Mouse (Mus musculus) small intestine, adult 2 months (tissue): ENCODE data around the gene Gm19935. TPM values are rescaled to one million over a fixed set of nuclear protein-coding genes. Genes with fewer than 3 reads are reported as not detected.
A peak's percentile ranks its signal among the peaks of the same experiment; 100 is the strongest.

ENCODE experiments used
- H3K27ac ChIP-seq: fragments of 200-500 bp; 2 replicates; pipeline ENCODE4 v1.5.1; 2012; ENCODE audit warnings: low read depth, low read length, control low read depth, inconsistent platforms; ENCODE audit not compliant: insufficient read depth
- H3K27me3 ChIP-seq: fragments of 200-500 bp; 2 replicates; pipeline ENCODE4 v1.6.1; 2012; ENCODE audit warnings: mild to moderate bottlenecking, moderate library complexity, low read length, inconsistent platforms; ENCODE audit not compliant: control insufficient read depth, insufficient read depth
- H3K36me3 ChIP-seq: fragments of 200-500 bp; 2 replicates; pipeline ENCODE4 v1.6.1; 2012; ENCODE audit warnings: mild to moderate bottlenecking, low read length, control low read depth, inconsistent platforms; ENCODE audit not compliant: control insufficient read depth, insufficient read depth
- H3K4me1 ChIP-seq: fragments of 200-500 bp; 2 replicates; pipeline ENCODE4 v1.6.1; 2012; ENCODE audit warnings: low read length, inconsistent platforms, mixed read lengths; ENCODE audit not compliant: control insufficient read depth, insufficient read depth, insufficient read length
- H3K4me3 ChIP-seq: fragments of 200-500 bp; 2 replicates; pipeline ENCODE4 v1.5.1; 2012; ENCODE audit warnings: low read depth, mild to moderate bottlenecking, control low read depth, inconsistent platforms, low read length, moderate library complexity
- CTCF ChIP-seq: fragments of 200-500 bp; IDR thresholded peaks from 2 replicates; pipeline ENCODE4 v1.5.1; 2012; ENCODE audit warnings: low read depth, mild to moderate bottlenecking, control low read depth, inconsistent platforms, low read length, moderate library complexity, mixed read lengths; ENCODE audit not compliant: insufficient replicate concordance, insufficient read length; ENCODE audit errors: extremely low read depth
- POLR2A ChIP-seq: fragments of 200-500 bp; IDR thresholded peaks from 2 replicates; pipeline ENCODE4 v1.6.1; 2012; ENCODE audit warnings: low read depth, mild to moderate bottlenecking, control low read depth, inconsistent platforms, low read length, moderate library complexity
- WGBS: fragments of 180-500 bp; shearing (Covaris S2); methylation state at CpG from one replicate; pipeline ENCODE4 v1.1.7; 2018; 5-methylcytosine and 5-hydroxymethylcytosine counted together
- polyA plus RNA-seq: library from polyadenylated mRNA; depleted of rRNA; stranded (reverse); fragments of >200 nt; gene quantifications from 2 replicates; pipeline ENCODE4 v1.2.3, GENCODE M21; 2012

The Gm19935 gene
- polyA plus RNA-seq, 1 experiment, result not detected

GRCm38 (mm10) chr8:90828987-90829740 lies 12.0 kb upstream of the Gm19935 start:
- H3K27me3 ChIP-seq, result no peaks in the 10 kb centered on the region
- no peaks in the 10 kb centered on the region for H3K36me3 ChIP-seq
- peak overlapping the region; percentile 71 for H3K4me3 ChIP-seq
- 9% methylated on average over 11 of the region's 11 CpGs for WGBS
- H3K4me1 ChIP-seq, result peaks cover 35% of the 10 kb centered on the region
- peak overlapping the region; percentile 70 for H3K27ac ChIP-seq
- TF ChIP-seq CTCF (no peak), POLR2A (no peak)

- peak; percentile 38; the same call in 1 of the 2 replicates for TF ChIP-seq POLR2A
- peak; percentile 96 for TF ChIP-seq CTCF
- Histone ChIP-seq H3K36me3 (no peaks in the 10 kb centered on the region), H3K27ac (peak within 1 kb of the TSS; percentile 81), H3K4me3 (peak within 1 kb of the TSS; percentile 71), H3K27me3 (no peaks in the 10 kb centered on the region), H3K4me1 (peaks cover 31% of the 10 kb centered on the region)
- WGBS, result 5% methylated on average over 38 of the region's 39 CpGs
These were observed 11.2 kb upstream of the Gm19935 start, which contains the start of gene Chd9 for GRCm38 (mm10) chr8:90828181-90828986. Chd9 (plus strand) TSS chr8:90828352.

- Histone ChIP-seq H3K4me3 (peak overlapping the region; percentile 21), H3K27ac (peak overlapping the region; percentile 79), H3K36me3 (no peaks in the 10 kb centered on the region), H3K4me1 (peaks cover 19% of the 10 kb centered on the region; the same call in 1 of the 2 replicates), H3K27me3 (no peaks in the 10 kb centered on the region)
- WGBS, result 35% methylated on average over 9 of the region's 9 CpGs
- TF ChIP-seq POLR2A, result no peak
- no peak for TF ChIP-seq CTCF
These were observed 8.3 kb upstream of the Gm19935 start for GRCm38 (mm10) chr8:90825459-90825871.

- Histone ChIP-seq H3K36me3 (no peaks in the 10 kb centered on the region), H3K27ac (no peak overlapping the region), H3K4me3 (no peak overlapping the region), H3K4me1 (peaks cover 6% of the 10 kb centered on the region; the same call in 1 of the 2 replicates), H3K27me3 (no peaks in the 10 kb centered on the region)
- TF ChIP-seq POLR2A (no peak), CTCF (no peak)
- 18% methylated on average over 11 of the region's 11 CpGs for WGBS
These were observed 5.2 kb upstream of the Gm19935 start for GRCm38 (mm10) chr8:90822443-90822842.

GRCm38 (mm10) chr8:90820321-90820696 lies 3.1 kb upstream of the Gm19935 start:
- H3K27me3 ChIP-seq, result no peaks in the 10 kb centered on the region
- WGBS, result 82% methylated on average over 4 of the region's 4 CpGs
- peaks cover 3% of the 10 kb centered on the region; the same call in 1 of the 2 replicates for H3K4me1 ChIP-seq
- no peaks in the 10 kb centered on the region for H3K36me3 ChIP-seq
- TF ChIP-seq POLR2A (no peak), CTCF (no peak)
- H3K27ac ChIP-seq, result no peak overlapping the region
- no peak overlapping the region for H3K4me3 ChIP-seq

GRCm38 (mm10) chr8:90819561-90820320 lies 2.5 kb upstream of the Gm19935 start:
- Histone ChIP-seq H3K36me3 (no peaks in the 10 kb centered on the region), H3K4me3 (no peak overlapping the region), H3K4me1 (peaks cover 3% of the 10 kb centered on the region; the same call in 1 of the 2 replicates), H3K27me3 (no peaks in the 10 kb centered on the region), H3K27ac (no peak overlapping the region)
- 87% methylated on average over 9 of the region's 9 CpGs for WGBS
- TF ChIP-seq CTCF (no peak), POLR2A (no peak)
